Mouse (Mus musculus) adrenal gland, postnatal 25 days (tissue): ENCODE measurements at regions not wholly inside any gene's neighbourhood (a gene's known extent, or its start where the extent isn't known, plus 50 kb on each side); places are given as distances from the start of the nearest gene placed in this dataset.

ENCODE experiments used
- DNase-seq: peaks from one replicate; pipeline ENCODE4 v3.0.0; 2021; ENCODE audit warnings: mixed read lengths

DNA sequence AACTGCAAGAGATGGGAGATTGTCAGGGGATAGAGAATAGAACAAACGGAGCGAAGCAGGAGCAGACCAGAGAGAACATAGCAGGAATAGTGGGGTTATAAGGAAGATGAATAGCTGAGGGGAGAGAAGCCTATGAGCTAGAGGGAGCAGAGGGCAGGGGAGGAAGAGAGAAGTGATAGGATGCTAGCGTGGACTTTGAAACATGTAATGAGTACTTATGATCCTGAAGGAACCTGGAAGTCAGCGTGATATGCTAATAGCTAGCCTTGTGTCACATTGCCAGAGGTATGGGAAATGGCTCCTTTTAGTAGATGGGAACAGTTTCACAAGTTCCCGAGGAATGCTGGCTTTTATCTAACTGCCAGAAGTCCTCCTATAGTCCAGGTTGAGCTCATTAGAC lies 51.8 kb downstream of the Calml3 start:
- no peak for DNase-seq

DNA sequence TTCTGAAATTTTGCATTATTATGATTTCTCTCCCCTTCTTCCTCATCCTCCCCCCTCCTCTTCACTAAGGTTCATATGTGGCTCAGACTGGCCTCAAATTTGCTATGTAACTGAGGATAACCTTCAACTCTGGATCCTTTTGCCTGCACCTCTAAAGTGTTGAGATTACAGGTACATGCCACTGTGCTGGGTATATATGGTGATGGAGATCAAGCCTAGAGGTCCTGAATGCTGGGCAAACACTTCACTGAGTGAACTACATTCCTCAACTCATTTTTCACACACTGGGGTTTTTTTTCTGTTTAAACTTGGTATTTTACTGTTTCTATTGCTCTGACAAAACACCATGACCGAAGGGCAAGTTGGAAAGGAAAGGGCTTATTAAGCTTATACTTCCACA lies 52.9 kb downstream of the Calml3 start:
- no peak for DNase-seq

DNA sequence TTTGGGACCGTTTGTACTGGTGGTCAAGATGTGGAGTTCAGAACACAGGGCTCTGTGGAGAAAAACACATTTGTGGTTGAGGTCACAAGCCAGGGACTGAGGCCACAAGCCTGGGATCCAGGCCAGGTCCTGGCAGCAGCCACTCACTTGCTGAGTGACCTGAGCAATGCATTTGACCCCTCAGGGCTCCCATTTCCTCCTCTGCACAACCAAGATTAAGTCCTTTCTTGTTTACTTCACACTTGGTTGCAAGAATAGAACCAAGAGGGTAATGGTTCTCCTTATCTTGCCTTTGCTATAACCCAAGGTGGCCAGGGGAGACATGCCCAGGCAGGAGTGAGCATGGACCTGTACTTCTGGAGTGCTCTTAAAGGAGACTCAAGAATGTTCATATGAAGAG lies 53.4 kb downstream of the Calml3 start:
- peak; percentile 64 for DNase-seq

DNA sequence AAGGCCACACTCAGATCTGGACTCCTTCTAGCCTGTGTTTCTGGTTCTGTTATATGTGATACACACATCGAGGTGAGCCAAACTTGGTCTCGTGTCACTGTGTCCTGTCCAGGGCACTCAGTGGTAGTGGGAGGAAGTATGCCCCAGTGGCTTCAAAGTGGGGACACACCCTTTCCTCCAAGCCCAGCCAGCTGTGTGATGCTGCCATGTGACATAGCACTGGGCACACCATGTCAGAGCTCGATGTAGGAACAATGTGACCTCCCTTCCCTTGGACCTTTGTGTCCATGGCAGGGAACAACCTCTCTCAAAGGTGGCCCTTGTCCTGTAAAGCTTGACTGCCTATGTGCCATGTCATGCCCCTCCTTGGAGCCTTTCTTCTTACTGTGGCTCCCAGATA lies 54.5 kb downstream of the Calml3 start:
- DNase-seq, result no peak

DNA sequence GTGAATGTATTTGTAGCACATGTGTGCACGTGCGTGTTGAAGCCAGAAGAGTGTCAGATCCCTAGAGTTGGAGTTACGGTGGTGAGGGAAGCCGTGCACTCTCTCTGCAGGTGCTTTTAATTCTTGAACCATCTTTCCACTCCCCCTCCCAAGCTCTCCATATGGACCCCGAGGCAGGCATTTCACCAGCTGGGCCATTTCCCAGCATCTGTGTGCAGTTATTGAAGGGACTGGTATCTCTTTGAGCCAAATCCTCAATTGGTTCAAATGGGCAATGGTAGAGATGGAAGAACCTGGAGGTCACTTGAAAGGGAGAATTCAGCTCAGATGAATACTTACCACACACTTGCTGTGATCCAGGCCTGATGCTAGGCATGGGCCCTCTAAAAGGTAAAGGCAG lies 55.3 kb downstream of the Calml3 start:
- DNase-seq, result no peak

DNA sequence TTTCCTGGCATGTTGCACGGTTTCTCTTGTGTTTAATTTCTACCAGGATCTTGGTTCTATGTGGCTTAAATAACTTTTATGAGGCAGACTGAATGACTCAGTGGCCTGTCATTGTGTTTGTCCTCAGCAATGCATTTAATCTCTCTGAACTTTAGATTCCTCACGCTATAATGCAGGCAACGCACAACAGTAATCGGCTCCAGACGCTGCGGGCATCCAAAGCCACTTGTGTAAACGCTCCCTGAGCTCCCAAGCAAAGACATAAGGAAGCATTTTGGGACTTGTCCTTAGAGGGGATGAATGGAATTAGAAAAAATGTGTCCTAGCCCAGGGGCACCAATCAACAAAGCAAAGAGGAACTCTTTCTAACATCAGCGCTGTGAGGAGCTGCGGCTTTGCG lies 57.6 kb downstream of the Calml3 start:
- no peak for DNase-seq

DNA sequence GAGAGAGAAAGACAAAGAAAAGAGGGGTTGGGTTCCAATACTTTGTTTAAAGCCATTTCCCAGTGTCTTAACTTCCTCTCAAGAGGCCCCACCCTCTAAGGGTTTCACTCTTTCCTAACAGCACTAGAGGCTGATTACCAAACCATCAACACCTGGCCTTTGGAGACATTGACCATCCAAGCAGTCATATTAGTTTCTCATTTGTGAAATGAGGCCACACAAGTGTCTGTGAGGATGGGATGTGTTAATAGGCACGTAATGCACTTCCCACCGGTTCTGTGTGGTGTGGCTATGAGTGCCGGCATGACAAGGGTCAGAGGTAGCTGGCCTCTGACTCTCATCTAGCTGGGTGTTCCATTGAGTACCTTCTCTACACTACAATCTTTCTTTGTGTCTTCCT lies 59.2 kb downstream of the Calml3 start:
- DNase-seq, result no peak

DNA sequence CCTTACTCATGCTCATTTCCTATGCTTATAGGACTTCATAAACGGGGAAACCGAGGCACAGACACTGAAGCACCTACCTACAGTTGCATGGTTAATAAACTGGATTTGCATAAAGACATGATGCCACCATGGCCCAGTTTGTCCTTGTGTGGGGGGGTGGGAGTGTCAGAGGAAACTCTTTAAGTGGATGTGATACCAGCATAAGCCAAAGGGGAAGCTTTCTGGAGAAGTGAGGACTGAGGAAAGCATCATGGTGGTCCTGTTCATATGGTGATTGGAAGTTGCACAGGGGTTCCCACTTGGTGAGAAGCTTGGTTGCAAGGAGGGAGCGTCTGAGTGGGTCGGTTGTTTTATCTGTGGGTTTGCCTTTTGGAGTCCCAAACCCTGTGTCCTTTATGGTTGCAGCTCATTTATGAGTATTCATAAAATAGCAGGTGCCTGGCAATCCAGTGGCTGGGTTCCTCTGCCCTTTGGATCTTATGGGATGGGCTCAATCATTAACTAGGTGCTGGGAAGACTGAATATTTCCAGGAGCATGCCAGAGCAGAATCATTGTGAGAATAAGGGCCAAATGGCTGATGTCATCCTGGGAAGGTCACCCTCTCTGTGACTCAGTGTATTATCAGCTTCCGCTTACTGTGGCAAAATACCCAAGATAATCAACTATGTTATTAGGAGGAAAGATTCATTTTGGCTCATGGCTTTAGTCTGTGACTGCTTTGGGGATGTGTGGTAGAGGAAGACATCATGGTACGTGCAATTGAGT lies 60.2 kb downstream of the Calml3 start:
- DNase-seq, result peak; percentile 21

DNA sequence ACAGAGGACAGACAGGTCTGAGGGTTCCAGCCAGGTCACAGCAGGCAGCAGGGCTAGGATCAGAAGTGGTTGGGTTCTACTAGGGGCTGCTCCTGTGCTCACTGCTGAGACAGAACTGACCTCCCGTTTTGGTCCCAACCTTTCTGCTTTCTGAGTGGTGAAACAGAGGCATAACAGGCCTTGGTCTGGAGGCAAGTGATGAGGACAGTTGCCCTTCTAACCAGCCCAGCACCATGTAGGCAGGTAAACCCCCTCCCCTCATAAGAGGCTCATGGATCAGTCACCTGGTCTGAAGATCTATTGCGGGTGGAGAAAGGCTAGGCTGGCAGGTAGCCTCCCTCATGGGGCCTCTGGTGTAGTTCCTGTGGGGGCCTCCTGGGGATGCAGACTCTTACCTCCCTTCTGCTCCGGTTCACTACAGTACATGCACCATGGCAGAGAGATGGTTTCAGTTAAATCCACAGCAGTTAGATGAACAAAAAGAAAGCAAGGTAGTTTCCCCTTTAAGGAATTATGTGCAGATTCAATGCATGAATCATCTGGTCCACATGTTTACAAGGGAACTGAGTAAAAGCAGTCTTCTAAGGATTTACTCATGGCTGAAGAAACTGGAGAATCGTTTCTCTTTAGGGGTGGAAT lies 61.2 kb downstream of the Calml3 start:
- DNase-seq, result no peak

DNA sequence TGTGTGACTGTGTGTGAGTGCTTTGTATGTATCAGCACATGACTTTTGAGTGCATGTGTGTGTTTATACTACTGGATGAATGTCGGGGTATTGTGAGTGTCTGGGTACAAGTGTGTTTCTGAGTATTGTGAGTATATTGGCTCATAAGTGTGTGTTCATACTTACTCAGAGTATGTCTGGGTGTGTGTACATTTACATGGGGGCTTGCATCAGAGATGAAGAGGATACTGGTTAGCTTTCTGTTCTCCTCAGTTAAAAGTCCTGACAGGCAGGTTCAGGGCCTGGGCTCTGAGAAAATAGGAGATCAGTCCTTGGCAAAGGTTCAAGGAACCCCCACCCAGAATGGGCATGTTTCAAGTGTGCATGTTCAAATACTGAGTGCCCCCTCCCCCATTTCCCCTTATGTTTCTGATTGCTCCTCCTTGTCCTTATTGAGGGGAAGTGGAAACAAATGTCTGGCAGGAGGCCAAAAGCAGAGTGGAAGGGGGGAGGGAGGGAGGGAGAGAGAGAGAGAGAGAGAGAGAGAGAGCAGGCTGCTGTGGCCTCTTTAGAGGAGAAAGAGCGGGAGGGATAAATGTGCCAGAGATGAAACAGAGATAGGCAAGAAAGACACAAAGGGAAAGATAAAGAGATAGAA lies 61.9 kb downstream of the Calml3 start:
- DNase-seq, result no peak

DNA sequence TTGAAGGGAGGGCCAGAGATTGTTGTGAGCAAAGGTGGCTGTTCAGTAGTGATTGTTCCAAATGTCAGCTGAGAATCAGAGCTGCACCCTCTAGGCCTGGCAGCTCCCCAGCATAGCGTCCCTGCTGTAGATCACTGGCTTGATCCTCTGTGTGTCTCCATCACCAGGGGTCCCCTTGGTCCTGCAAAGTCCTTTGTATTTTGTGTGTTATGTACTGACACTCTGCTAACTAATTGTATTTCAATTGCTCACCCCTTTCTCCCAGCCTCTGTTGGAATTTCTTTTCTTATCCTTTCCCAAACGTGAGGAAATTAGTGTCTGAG lies 73.5 kb downstream of the Calml3 start:
- no peak for DNase-seq

DNA sequence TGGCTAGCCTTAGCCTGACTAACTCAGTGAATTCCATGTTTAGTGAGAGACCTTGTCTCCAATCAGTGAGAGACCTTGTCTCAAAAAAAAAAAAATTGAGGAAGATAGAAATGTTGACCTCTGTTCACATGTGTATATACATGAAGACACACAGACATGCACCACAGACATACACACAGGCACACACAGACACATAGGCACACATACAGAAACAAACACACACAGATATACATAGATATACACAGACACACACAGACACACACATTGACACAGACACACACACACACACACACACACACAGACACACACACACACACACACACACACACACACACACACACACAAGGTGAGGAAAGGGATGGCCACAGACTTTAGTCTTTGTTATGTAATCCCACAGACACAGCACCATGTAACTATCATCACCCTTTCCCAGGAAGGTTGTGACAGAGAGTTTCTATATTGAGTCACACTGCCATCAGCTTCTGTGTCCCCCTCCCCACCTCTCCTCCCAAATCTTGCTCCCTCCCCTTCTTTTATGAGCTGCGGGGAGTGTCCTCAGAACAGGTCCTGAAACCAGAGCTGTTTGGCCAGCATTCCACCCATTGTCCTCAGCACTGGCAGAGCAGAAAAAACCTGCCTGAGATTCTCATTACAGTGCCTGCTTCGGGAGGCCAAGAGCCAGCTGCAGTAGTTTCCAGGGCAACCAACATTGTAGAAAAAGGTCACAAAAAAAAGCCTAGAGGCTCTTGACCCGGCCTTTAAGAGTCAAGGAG lies 74.0 kb downstream of the Calml3 start:
- no peak for DNase-seq

DNA sequence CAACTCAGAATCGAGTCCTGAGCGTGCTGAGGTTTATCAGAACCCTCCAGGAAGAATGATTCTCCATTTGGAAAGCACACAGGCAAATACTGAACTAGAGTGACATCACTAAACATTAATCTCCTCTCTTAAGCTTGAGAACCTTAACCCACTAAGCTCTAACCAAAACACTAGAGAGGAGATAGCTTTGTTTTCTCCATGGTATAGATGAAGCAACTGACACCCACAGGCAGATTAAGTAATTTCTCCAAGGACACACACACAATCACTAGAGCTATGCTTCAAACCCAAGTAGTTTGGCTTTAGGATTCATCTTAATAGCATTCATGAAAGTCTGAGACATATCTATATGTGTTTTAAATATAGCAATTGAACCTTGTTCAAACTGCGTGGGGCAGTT lies 75.2 kb downstream of the Calml3 start:
- DNase-seq, result no peak

DNA sequence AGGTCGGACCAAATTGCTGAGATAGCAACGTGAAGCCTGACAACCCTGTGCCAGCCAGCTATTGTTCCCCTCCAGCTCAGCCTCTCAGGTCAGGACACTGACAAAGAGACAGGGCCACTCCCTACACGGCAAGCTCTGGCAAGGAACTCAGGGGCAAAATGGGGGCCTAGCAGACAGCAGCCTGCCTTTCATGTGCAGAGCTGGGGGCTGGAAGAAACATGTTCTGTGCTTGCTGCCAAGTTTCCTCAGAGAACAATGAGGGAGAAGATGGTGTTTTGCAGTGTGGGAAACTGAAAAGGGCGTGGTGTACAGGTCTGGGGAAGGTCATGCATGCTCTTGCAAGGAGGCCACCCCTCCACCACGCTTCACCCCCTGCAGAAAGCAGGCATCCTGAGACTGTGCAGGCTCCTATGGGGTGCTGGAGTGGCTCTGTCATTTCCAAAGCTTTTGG lies 77.8 kb downstream of the Calml3 start:
- no peak for DNase-seq

DNA sequence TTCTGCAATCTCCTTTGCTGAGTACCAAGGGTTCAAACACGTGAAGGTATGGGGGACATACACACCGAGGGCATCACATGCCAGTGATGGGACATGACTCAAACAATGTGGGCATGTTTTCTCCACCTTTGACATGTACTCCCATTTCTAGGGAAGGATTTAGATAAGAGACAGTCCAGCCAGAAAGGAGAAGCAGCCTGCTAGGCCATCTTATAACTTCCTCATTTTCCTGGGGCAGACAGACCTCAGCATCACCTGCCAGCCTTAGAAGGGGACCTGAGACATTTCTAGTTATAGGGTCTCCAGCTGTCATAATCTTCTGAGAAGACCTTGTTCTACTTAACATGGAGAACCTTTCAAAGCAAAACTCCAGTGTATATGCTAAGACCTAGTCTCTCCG lies 78.3 kb downstream of the Calml3 start:
- DNase-seq, result no peak

DNA sequence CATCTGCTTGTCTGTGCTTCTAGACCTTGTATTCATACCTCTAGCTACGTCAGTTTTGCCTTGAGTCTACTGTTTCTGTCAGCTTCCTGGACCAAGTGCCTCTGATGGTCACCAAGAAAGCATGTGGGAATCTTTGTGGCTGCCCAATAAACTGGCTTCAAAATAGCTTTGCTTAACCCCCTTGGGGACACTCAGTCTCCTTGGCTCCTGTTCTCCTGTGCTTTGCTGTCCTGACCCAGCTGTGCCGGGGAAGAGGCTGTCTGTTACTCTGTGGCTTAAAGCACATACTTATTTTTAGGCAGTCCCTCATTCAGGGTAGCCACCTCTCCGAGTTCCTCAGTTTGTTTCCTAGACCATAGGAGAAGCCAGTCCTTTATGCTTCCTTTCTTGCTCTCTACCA lies 79.8 kb downstream of the Calml3 start:
- no peak for DNase-seq

DNA sequence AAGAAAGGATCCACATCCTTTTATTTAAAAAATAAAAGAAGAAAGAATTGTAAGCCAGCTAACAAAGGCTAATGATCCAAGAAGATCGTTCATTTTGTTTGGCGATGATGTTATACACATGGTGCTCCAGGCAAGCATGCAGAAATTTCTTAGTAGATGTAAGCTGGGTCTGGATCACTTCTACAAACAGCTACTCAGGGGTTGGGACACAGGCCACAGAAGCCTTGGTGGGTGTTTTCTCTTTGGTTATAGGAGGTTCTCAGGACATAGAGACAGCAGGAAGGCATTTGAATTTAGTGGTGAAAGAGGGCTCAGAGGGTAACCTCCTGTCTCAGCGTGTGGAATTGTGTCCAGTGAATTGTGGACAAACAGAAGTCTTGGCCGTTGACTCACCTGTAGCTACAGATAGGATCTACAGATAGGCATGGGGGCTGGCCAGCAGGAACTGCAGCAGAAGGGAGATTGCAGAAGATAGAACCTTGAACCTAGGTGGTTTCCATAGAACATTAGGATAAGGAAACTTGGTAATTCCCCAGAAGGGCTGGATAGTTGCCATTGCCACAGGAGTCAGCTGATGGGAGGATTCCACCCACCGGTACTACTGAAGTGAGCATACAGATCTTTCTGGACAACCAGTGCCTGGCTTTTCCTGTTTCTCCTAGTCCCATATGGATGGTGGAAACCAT lies 80.5 kb downstream of the Calml3 start:
- no peak for DNase-seq

DNA sequence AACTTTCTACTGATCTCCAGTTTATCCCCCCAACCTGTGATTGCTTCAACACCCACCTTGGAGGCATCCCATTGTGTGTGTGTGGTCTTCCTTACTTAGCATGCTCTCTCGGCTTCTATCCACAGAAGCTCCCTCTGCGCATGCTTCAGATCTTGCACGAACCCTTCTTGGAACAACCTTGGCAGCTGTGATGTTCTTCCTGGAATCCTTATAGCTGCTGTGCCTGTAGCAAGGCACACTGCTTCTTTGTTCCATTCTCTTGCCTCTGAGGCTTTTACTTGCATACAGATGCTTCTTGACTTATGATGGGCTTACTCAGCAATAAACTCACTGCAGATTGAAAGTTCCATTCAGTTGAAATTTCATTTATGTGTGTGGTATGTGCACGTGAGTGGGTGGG lies 81.2 kb downstream of the Asb13 start:
- DNase-seq, result no peak

DNA sequence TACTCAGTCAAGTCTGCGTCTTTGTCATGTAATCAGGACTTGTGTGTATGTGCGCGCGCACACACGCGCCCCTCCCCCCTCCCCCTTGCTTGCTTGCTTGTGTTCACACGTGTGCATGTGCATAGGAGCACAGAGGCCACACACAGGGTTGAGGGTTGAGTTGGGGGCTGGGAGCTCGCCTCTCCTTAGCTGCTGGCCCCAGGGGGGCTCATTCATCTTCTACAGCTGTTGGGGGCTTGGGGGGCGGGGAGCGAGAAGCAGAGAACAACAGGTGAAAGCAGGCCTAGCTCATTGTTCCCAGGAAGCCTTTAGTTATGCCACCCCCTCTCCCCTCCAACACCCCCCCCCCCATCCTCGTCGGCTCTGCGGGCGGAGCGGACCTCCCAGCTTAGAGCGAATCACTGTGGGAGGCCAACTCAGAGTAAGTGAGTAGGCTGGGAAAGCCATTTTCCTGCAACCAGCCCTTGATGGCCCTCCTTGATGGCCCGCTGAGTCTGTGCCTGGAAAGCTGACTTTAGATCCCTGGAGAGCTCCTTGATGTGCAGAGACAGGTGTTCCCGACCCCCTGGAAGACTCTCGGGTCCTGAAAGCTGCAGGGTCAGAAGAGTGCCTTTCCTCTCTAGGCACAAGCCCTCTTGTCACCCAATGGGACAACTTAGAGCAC lies 78.8 kb downstream of the Asb13 start:
- DNase-seq, result no peak

DNA sequence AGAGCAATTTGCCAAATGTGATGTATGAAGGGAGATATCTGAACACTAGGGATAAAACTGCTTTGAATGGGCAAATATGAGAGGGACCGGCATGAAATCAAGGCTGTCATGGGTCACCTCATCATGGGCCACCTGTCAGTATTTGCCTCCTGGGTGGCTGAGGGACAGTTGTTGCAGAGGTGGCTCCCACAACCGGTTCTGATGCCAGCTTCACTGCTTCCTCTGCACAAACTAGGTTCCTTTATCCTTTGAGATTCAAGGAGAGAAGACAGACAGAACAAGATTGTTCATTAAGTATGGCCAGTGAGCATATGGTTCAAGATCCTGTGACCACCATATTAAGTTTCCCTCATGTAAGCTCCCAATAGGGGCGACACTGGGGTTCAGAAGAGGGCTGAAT lies 78.3 kb downstream of the Asb13 start:
- DNase-seq, result no peak

DNA sequence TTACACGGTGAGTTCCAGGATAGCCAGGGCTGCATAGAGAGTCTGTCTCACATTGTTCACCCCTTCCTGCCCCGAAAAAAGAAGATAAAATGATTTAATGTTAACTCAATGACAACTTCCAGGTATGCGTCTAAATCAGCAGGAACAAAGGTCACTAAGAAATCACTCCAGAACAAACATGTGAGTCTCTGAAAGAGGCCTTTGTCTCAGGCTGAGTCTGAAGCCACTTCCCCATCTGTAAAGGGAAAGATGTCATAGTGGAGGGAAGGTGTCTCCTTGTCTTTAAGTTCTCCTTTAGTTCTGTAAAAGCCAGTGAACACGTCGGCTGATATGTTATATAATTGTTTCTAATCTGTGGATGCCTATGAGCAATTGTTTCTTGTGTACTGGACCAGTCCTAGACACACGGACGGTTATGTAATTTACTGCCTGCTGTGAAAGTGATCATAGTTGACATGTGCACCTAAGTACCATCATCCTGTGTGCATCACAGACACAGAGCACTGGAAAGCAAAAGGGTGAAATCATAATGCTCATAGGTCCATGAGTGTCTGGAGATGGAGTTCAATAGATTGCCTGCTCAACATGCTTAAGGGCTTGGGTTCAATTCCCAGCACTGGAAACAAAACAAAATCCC lies 76.3 kb downstream of the Asb13 start:
- DNase-seq, result no peak
